Mouse (Mus musculus): ENCODE data around the gene Acly. TPM values are rescaled to one million over a fixed set of nuclear protein-coding genes. Genes with fewer than 3 reads are reported as not detected.
"Not testable (repeated sequence)": the region's sequence is repeated elsewhere in the genome, so short reads cannot be mapped to it uniquely, and the experiment has no call there.

The Acly gene
- polyA plus RNA-seq, 1 experiment: 24.7 TPM

DNA sequence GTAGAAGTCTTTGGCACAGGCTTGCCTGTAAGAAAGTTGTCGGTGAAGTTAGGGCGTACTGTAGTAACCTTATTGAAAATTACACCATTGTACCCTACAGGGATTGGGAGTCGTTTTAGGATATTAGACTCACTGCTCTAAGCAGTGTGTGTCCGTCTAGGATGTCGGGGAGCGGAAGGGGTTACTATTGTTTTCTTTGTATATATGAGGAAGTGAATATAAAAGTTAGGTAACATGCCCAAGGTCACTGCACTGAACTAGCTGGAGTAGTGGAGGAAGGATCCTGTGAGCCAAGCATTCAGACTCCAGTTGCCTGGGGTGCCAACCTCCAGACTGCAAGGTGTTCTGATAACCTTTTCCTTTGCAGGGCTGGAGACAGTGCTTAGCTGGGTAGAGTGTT, 19.2 kb upstream of the Acly start:
- peaks cover 7% of the 10 kb centered on the region for H3K4me1 ChIP-seq (ENCODE audit: control insufficient read depth, insufficient read depth, low read length)
- peak overlapping the region; percentile 14; the same call in 1 of the 2 replicates for H3K4me3 ChIP-seq (ENCODE audit: control insufficient read depth, low read depth, low read length)
- no peaks in the 10 kb centered on the region for H3K27me3 ChIP-seq (ENCODE audit: control insufficient read depth, insufficient read depth, low read length)
- H3K27ac ChIP-seq (ENCODE audit: control insufficient read depth, insufficient read depth, low read depth, low read length): no peak overlapping the region
- TF ChIP-seq POLR2A (IDR thresholded peaks at IDR 0.05; ENCODE audit: control insufficient read depth, low read depth, low read length) (no peak), CTCF (IDR thresholded peaks at IDR 0.05; ENCODE audit: control insufficient read depth, insufficient read depth, insufficient replicate concordance, low read depth, low read length) (no peak)
- H3K36me3 ChIP-seq (ENCODE audit: control insufficient read depth, insufficient read depth, low read length): no peaks in the 10 kb centered on the region; the same call in none of the 2 replicates

DNA sequence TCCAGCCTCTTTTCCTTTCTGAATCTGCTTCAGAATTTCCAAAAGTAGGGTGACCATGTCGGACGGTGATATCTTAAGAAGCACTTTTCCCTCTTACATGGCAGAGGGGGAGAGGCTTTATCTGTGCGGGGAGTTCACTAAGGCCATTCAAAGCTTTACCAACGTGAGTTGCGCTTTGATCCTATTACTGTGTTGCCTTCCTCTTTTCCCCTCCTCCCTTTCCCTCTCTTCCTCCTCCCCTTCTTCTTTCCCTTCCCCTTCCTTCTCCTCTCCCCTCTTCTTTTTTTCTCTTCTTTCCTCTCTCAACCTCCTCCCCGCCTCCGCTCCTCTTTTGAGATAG, 17.9 kb upstream of the Acly start:
- Histone ChIP-seq H3K27ac (ENCODE audit: control insufficient read depth, insufficient read depth, low read depth, low read length) (peak overlapping the region; percentile 68), H3K4me3 (ENCODE audit: control insufficient read depth, low read depth, low read length) (peak overlapping the region; percentile 89), H3K4me1 (ENCODE audit: control insufficient read depth, insufficient read depth, low read length) (peaks cover 7% of the 10 kb centered on the region), H3K27me3 (ENCODE audit: control insufficient read depth, insufficient read depth, low read length) (no peaks in the 10 kb centered on the region), H3K36me3 (ENCODE audit: control insufficient read depth, insufficient read depth, low read length) (no peaks in the 10 kb centered on the region; the same call in 1 of the 2 replicates)
- no peak for TF ChIP-seq POLR2A (IDR thresholded peaks at IDR 0.05; ENCODE audit: control insufficient read depth, low read depth, low read length)
- no peak for TF ChIP-seq CTCF (IDR thresholded peaks at IDR 0.05; ENCODE audit: control insufficient read depth, insufficient read depth, insufficient replicate concordance, low read depth, low read length)

DNA sequence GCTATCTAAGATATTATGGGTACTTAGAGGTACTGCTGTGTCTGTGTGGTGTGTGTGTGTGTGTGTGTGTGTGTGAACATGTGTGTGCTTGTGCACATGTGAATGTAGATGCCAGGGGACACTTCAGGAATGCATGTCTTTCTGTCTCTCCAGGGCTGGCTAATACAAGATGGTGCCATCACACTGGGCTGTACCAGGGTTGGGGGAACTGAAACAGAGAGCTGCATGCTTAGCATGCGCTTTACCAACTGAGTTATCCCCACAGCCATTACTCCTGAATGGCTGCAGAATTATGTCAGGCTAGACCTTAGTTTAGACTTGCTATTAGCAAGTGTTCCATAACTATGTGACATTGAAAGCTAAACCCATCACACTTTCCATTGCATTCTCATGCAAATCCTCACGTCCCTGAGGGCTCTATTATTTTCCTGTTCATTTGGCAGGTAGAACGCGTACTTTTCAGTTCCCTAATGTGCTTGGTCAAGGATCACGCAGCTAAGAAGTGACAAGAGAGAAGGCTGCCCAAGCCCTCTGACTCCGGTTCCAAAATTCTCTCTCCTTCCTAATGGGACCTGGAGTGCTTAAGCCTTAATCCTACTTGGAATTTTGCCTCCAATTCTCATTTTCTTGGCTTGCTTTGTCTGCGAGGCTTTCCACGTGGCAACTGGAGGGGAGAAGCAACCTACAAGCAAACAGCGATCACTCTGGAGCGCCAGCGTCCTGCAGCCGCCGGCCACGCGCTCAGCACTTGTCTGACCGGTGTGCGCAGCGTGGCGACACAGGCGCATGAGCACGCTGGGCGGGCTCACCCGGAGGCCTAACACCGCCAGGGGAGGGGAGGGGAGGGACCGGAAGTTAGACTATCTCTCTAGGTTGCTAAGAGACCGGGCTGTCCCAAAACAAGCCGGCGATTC, 17.3 kb upstream of the Acly start, which contains the start of gene Ttc25:
Ttc25 (plus strand) TSS at position 776 of the 914 bp plus-strand sequence.
- Histone ChIP-seq H3K27me3 (ENCODE audit: control insufficient read depth, insufficient read depth, low read length) (no peaks in the 10 kb centered on the region), H3K27ac (ENCODE audit: control insufficient read depth, insufficient read depth, low read depth, low read length) (peak within 1 kb of the TSS; percentile 68), H3K4me1 (ENCODE audit: control insufficient read depth, insufficient read depth, low read length) (peaks cover 7% of the 10 kb centered on the region), H3K36me3 (ENCODE audit: control insufficient read depth, insufficient read depth, low read length) (no peaks in the 10 kb centered on the region), H3K4me3 (ENCODE audit: control insufficient read depth, low read depth, low read length) (peak within 1 kb of the TSS; percentile 89)
- TF ChIP-seq CTCF (IDR thresholded peaks at IDR 0.05; ENCODE audit: control insufficient read depth, insufficient read depth, insufficient replicate concordance, low read depth, low read length) (0 out of 2 replicates have a peak, but pooled peaks have one; percentile 7), POLR2A (IDR thresholded peaks at IDR 0.05; ENCODE audit: control insufficient read depth, low read depth, low read length) (peak; percentile 84)

DNA sequence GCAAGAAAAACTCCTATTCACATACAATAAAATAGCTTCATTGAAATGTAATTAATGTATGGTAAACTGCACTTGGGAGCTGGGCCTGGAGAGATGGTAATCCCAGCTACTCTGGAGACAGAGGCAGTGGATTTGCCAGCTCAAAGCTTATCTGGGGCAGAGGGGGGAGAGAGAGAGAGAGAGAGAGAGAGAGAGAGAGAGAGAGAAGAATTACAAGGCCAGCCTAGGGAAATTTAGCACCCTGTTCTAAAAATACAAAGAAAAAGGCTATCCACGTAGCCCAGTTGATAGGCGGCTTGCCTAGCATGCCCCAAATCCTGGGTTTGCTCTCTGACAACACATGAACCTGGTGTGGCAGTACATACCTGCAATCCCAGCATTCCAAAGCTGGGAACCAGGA, 13.8 kb upstream of the Acly start:
- no peak overlapping the region for H3K4me3 ChIP-seq (ENCODE audit: control insufficient read depth, low read depth, low read length)
- peaks cover 7% of the 10 kb centered on the region for H3K4me1 ChIP-seq (ENCODE audit: control insufficient read depth, insufficient read depth, low read length)
- TF ChIP-seq POLR2A (IDR thresholded peaks at IDR 0.05; ENCODE audit: control insufficient read depth, low read depth, low read length): no peak
- TF ChIP-seq CTCF (IDR thresholded peaks at IDR 0.05; ENCODE audit: control insufficient read depth, insufficient read depth, insufficient replicate concordance, low read depth, low read length): no peak
- no peaks in the 10 kb centered on the region for H3K27me3 ChIP-seq (ENCODE audit: control insufficient read depth, insufficient read depth, low read length)
- H3K36me3 ChIP-seq (ENCODE audit: control insufficient read depth, insufficient read depth, low read length): no peaks in the 10 kb centered on the region
- no peak overlapping the region for H3K27ac ChIP-seq (ENCODE audit: control insufficient read depth, insufficient read depth, low read depth, low read length)

DNA sequence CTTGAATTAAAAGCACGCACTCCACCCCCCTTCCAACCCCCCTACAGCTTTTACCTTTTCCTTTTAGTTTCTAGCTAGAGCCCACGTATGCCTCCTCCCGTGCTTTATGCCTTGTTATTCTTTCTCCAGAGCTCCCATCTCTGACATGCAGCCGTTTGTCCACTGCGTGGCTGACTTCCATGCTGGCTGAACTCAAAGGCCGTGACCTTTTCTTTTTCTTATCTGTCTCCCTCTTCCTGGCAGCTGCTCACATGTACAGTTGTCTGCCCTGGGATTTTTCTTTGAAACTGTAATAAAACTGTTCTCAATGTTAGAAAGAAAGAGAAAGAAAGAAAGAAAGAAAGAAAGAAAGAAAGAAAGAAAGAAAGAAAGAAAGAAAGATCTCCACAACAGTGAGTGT, 13.2 kb upstream of the Acly start:
- Histone ChIP-seq H3K4me1 (ENCODE audit: control insufficient read depth, insufficient read depth, low read length) (peaks cover 4% of the 10 kb centered on the region), H3K36me3 (ENCODE audit: control insufficient read depth, insufficient read depth, low read length) (no peaks in the 10 kb centered on the region), H3K27ac (ENCODE audit: control insufficient read depth, insufficient read depth, low read depth, low read length) (no peak overlapping the region), H3K27me3 (ENCODE audit: control insufficient read depth, insufficient read depth, low read length) (no peaks in the 10 kb centered on the region), H3K4me3 (ENCODE audit: control insufficient read depth, low read depth, low read length) (no peak overlapping the region)
- TF ChIP-seq CTCF (IDR thresholded peaks at IDR 0.05; ENCODE audit: control insufficient read depth, insufficient read depth, insufficient replicate concordance, low read depth, low read length): no peak

GRCm38 (mm10) chr11:100536466-100536865, 8.7 kb upstream of the Acly start:
- no peak for TF ChIP-seq POLR2A (IDR thresholded peaks at IDR 0.05; ENCODE audit: control insufficient read depth, low read depth, low read length)
- TF ChIP-seq CTCF (IDR thresholded peaks at IDR 0.05; ENCODE audit: control insufficient read depth, insufficient read depth, insufficient replicate concordance, low read depth, low read length): no peak
- H3K27ac ChIP-seq (ENCODE audit: control insufficient read depth, insufficient read depth, low read depth, low read length): no peak overlapping the region
- H3K4me3 ChIP-seq (ENCODE audit: control insufficient read depth, low read depth, low read length): no peak overlapping the region
- H3K27me3 ChIP-seq (ENCODE audit: control insufficient read depth, insufficient read depth, low read length): no peaks in the 10 kb centered on the region
- H3K4me1 ChIP-seq (ENCODE audit: control insufficient read depth, insufficient read depth, low read length): no peaks in the 10 kb centered on the region
- no peaks in the 10 kb centered on the region for H3K36me3 ChIP-seq (ENCODE audit: control insufficient read depth, insufficient read depth, low read length)

DNA sequence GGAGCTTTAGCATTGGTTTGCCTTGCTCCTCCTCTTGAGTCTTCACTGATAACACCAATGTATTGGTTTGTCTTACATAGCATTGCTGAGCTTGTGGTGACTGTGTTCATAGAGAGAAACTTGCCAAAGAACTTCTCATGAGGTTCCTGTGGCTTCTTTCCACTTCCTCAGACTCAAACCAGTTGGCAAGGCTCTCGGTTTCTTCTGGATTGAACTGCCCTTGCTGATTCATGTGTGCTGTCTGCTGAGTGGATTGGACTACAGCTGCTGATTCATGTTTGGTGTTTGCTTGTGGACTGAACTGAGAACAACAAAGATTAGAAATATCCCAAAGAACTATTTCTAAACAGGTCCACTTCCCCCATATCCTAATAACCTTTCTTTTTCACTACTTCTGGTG, 8.2 kb upstream of the Acly start:
- no peaks in the 10 kb centered on the region for H3K27me3 ChIP-seq (ENCODE audit: control insufficient read depth, insufficient read depth, low read length)
- H3K4me1 ChIP-seq (ENCODE audit: control insufficient read depth, insufficient read depth, low read length): no peaks in the 10 kb centered on the region
- H3K36me3 ChIP-seq (ENCODE audit: control insufficient read depth, insufficient read depth, low read length): no peaks in the 10 kb centered on the region
- no peak overlapping the region for H3K27ac ChIP-seq (ENCODE audit: control insufficient read depth, insufficient read depth, low read depth, low read length)
- no peak for TF ChIP-seq CTCF (IDR thresholded peaks at IDR 0.05; ENCODE audit: control insufficient read depth, insufficient read depth, insufficient replicate concordance, low read depth, low read length)
- no peak for TF ChIP-seq POLR2A (IDR thresholded peaks at IDR 0.05; ENCODE audit: control insufficient read depth, low read depth, low read length)
- H3K4me3 ChIP-seq (ENCODE audit: control insufficient read depth, low read depth, low read length): no peak overlapping the region

GRCm38 (mm10) chr11:100534821-100535220, 7.0 kb upstream of the Acly start:
- H3K27ac ChIP-seq (ENCODE audit: control insufficient read depth, insufficient read depth, low read depth, low read length); H3K27me3 ChIP-seq (ENCODE audit: control insufficient read depth, insufficient read depth, low read length); H3K4me3 ChIP-seq (ENCODE audit: control insufficient read depth, low read depth, low read length); H3K4me1 ChIP-seq (ENCODE audit: control insufficient read depth, insufficient read depth, low read length); H3K36me3 ChIP-seq (ENCODE audit: control insufficient read depth, insufficient read depth, low read length): not testable (repeated sequence)

- not testable (repeated sequence) for H3K27me3 ChIP-seq (ENCODE audit: control insufficient read depth, insufficient read depth, low read length); H3K4me3 ChIP-seq (ENCODE audit: control insufficient read depth, low read depth, low read length); H3K4me1 ChIP-seq (ENCODE audit: control insufficient read depth, insufficient read depth, low read length); H3K27ac ChIP-seq (ENCODE audit: control insufficient read depth, insufficient read depth, low read depth, low read length); H3K36me3 ChIP-seq (ENCODE audit: control insufficient read depth, insufficient read depth, low read length)
Observed at GRCm38 (mm10) chr11:100534411-100534810, 6.6 kb upstream of the Acly start.

All from testis, adult 2 months (tissue).